Mouse (Mus musculus) gastrocnemius, postnatal 4 days (tissue): Measurements from ENCODE around the gene Rab30. TPM values are rescaled to one million over a fixed set of nuclear protein-coding genes. Genes with fewer than 3 reads are reported as not detected.
"Not testable (repeated sequence)": the region's sequence is repeated elsewhere in the genome, so short reads cannot be mapped to it uniquely, and the experiment has no call there.

ENCODE experiments used
- DNase-seq, 2 experiments: peaks; one replicate each; pipeline ENCODE4 v3.0.0; 2021 to 2022; ENCODE audit warnings: low spot score in 2 of 2, mixed read lengths in 2 of 2
- long read RNA-seq, 2 experiments: library from polyadenylated mRNA; stranded (forward); transcript quantifications; one replicate each; pipeline ENCODE4 v2.0.0; 2021
- total RNA-seq, 2 experiments: library from RNA; stranded (reverse); gene quantifications; 2 replicates each; pipeline ENCODE4 v1.2.3; 2021

Rab30 gene
- 10 to 100 TPM; 10.0 to 12.8 TPM for total RNA-seq
- long read RNA-seq, experiment 1, full-length matches to known transcripts = 1 of 5 reads
- long read RNA-seq, experiment 1, partial matches to known transcripts = 0 of 5 reads
- long read RNA-seq, experiment 1, other reads (novel, unspliced or antisense) = 4 of 5 reads
- long read RNA-seq, experiment 2, full-length matches to known transcripts = 3 of 9 reads
- long read RNA-seq, experiment 2, partial matches to known transcripts = 0 of 9 reads
- long read RNA-seq, experiment 2, other reads (novel, unspliced or antisense) = 6 of 9 reads

DNA sequence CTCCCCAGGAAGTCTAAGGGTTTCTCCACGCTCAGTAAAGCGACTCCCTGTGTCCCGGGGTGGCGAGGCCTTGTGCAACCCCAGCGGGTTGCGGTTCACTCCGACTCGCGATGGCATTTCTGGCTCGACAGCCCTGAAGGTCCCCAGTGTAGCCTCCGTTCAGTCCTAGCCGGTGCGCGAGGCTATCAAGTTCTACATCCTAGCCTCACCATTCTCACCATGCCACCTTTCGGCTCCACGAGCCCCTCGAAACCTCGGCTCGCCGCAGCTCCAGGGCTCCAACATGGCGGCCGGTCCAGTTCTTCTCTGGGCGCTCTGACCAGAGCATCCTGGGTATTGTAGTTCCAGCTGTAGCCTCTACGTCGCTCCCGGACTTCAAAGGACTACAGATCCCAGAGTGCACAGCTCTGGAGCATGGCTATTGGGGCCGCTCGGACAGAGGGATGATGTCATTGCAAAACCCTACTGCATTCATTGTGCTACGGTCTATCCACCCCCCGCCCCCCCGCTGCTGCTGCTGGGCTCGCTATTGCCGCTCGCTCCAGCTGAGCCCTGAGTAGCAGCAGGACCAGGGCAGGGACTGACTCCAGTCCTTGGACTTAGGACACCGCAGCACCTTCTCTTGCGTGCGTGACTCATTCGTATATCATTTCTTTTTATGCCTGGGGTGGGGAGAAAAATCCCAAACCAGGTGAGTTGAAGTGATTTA is at the start of gene Rab30:
Gene Rab30 (plus strand): TSS at position 452 of the 709 bp plus-strand sequence.
- DNase-seq = peak; percentile 76 to 90

GRCm38 (mm10) chr7:92696395-92696794 is 45.0 kb upstream of the Rab30 start:
- DNase-seq = no peak

GRCm38 (mm10) chr7:92698770-92699169 is 42.6 kb upstream of the Rab30 start:
- DNase-seq = no peak

GRCm38 (mm10) chr7:92703661-92704060 is 37.7 kb upstream of the Rab30 start:
- DNase-seq = no peak

DNA sequence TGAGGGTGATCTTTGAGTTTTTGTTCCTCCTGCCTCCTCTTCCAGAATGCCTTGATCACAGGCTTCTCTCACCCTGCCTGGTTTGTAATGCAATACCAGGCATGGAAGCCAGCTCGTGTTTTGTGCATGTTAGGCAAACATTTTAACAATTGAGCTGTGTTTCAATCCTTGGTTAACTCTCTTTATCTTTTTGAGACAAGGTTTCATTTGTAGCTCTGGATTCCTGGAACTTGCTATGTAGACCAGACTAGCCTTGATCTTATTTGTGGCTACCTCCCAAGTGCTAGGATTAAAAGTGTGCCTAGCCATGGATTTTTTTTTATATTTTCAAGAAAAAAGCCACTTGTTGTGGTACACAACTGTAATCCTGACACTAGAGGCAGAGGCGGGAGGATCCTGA is 35.9 kb upstream of the Rab30 start:
- no peak for DNase-seq

- no peak for DNase-seq
These were observed 34.7 kb upstream of the Rab30 start for GRCm38 (mm10) chr7:92706711-92707110.

DNA sequence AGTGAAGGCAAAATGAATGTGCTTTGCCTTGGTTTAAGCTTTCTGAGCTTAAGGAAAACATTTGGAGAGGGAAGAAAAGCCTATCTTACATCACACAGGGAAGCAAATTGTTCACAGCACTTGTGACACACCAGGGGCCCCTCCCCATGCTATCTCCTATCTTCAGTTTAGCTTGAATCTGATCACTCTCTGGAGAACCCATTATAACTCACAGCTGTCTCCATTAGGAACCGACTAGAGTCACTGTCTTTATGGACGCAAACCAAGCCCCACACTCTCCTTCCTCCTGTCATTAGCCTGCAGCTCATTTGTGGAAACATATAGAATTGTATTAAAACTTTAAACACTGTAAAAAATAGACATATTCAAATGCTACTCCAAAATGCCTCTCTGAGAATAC is 31.8 kb upstream of the Rab30 start:
- DNase-seq = no peak

- no peak for DNase-seq
These were observed 29.8 kb upstream of the Rab30 start for GRCm38 (mm10) chr7:92711593-92711992.

DNA sequence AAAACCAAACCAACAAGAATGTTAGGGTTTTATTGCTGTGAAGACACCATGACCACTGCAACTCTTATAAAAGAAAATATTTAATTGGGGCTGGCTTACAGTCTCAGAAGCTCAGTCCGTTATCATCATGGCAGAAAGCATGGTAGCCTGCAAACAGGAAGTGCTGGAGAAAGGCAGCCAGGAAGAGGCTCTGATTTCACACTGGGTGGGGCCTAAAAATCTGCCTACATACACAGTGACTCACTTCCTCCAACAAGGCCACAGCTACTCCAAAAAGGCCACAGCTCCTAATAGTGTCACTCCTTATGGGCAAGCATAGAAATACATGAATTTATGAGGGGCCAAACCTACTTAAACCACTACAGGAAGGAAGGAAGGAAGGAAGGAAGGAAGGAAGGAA is 26.3 kb upstream of the Rab30 start:
- no peak for DNase-seq

DNA sequence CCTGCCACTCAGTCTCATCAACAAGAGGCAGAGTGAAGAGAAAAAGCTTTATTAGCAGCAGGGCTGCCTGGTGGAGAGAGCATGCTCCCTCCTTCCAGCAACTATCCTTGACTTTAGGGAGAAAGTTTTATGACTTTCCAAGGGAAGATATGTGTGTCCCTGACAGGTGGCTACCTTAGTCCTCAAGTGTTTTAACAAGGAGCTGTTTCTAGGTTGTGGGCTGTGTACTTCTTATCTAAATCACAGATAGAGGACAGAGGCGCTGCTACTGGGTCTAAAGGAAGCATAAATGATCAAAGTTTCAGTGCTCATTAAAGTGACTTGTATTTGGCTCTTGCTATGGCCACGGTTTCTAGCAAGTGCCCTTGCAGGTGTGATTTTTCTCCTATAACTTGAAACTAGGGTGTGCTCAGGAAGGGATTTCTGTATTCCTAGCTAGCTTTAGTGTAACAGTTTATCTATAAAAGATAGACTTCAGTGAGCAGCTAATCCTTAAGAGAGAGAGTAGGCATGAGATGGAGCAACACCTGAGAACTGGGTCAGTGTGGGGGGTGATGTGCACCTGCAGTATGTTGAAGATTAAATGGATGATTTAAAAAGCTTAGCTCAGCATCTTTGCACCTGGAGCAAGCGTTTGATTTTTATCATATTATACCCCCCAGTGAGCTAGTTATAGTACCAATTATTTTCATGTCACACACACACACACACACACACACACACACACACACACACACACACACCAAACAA is 21.1 kb upstream of the Rab30 start:
- no peak for DNase-seq

DNA sequence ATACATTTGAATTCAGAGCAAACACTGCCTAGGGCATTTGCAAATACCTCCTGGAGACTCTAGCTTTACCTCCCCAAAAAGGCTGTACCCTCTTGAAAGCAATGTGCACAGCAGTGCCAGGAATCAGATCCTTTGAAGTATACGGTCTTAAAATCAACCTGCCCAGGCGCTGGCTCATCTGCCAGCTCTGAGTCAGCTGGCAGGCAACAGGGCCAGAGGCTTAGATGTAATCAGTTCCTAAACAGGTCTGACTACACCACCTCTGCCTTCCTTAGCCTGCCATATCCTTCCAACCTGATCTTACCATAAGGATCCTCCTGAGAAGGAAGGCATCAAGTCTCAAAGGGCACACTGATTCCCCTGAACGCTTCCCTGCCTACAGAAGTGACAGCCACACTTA is 17.7 kb upstream of the Rab30 start:
- DNase-seq = no peak

- no peak for DNase-seq
These were observed 17.1 kb upstream of the Rab30 start for GRCm38 (mm10) chr7:92724261-92724660.

DNA sequence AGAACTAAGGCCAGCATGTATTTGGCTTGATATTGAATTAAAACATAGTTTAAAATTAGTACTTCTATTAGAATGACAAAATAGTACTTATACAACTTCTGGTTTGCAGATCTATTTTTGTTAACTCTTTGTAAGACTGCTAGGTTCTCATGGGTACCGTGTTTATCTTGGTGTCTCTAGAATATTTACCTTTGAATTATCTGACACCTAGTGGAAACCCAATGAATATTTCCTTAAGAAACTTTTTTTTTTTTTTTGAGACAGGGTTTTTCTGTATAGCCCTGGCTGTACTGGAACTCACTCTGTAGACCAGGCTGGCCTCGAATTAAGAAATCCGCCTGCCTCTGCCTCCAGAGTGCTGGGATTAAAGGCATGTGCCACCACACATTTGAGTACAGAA is 11.8 kb upstream of the Rab30 start:
- not testable (repeated sequence) for DNase-seq

DNA sequence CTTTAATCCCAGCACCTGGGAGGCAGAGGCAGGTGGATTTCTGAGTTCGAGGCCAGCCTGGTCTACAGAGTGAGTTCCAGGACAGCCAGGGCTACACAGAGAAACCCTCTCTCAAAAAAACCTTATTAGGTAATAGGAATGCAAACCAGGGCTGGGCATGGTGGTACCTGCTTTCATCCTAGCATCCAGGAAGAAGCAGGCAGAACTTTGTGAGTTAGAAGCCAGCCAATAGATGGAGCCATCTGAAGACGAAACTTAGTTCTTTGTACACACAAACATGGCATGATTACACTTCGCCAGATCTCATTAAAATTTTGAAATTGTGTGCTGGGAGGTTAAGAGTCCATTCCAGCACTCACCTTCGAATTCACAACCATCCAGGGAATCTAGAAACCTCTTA is 10.9 kb upstream of the Rab30 start:
- no peak for DNase-seq

DNA sequence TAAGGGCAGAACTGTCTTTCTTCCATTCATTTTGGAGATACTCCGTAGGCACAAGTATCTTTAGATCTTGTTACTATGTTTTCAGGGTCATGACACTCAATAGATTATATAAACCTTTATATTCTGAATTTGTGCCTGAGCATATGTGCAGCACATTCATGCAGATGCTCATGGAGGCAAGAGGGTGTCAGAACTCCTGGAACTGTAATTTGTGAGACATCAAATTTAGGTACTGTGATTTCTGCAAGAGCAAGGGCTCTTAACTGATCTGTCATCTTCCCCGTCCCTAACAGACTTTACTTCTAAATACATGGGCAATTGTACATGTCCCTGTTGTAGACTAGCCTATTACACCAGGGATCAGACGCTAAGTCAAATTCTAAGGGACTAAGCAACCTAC is 10.4 kb upstream of the Rab30 start:
- no peak for DNase-seq

DNA sequence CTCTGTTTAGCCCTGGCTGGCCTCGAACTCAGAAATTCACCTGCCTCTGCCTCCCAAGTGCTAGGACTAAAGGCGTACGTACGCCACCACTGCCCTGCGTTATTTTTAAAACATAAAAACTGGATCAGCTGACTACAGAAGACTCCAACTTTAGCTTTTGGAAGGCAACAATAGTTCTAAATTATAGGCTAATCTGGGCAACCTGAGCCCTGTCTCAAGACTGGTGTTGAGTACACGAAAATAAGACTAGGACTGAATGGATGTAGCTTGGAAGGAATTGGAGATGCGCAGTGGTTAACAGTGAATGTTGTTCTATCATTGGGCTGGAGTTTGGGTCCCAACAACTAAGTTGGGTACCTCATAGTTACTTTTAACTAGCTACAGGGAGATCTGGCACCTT is 9.3 kb upstream of the Rab30 start:
- no peak for DNase-seq

DNA sequence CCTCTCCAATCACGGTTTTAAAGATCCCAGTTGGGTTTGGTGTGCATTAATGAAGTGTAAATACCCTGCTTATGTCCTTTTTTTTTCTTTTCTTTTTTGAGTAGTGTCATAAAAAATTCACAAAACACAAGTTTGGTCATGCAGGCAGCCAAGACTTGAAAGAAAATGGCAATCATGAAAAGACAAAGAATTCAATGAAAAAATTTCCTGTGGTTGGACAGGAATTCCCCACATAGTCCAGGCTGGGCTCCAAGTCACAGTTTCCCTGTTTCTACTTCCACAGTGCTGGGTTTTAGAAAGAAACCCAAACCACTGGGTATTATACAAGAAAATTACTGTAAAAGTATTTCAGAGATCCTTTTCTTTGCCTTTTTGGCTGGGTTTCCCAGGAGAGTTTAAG is 3.8 kb upstream of the Rab30 start:
- DNase-seq = no peak

DNA sequence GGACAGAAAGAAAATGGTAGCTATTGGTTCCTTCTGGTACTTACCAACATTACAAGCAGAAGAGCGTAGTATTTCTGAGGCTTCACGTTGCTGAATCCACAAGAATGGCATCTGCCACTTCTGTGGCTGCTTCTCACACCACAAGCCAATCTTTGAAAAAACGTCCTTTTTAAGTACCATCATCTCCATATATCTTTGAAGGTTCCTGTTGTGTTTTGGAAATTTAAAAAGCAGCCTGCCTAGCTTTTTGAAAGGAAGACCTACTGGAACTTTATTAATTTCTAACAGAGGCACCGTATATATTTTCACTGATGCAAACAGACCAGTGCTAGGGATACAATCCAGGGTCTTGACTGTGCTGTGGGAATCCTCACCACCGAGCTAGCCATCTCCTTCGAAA is 1.4 kb upstream of the Rab30 start:
- DNase-seq = no peak

- DNase-seq = no peak
These were observed 840 bp upstream of the Rab30 start for GRCm38 (mm10) chr7:92740411-92741115.

- peak in 1 of 2 experiments; percentile 22 for DNase-seq
These were observed 452 bp downstream of the Rab30 start for GRCm38 (mm10) chr7:92741861-92742249.

DNA sequence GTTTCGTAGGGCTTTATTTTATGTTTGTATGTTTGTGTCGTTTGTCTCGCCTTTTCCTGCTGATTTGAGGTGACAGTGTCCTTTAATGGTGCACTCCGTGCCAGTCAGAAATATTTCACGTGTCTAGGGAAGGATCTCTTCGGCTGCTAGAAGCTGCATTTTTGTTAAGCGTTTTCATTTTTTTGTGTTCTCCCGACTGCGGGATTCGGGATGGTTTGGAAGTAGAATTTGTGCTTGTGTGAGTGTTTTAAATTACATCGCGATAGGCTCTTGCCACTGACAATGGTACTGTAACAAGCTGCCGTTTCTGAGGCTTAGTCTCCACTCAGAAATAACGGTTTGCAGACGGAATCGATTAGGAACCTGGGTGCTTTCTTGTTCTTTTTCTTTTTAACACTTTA is 938 bp downstream of the Rab30 start:
- peak in 1 of 2 experiments; percentile 11 for DNase-seq

GRCm38 (mm10) chr7:92742774-92743173 is 1.4 kb downstream of the Rab30 start:
- DNase-seq = peak in 1 of 2 experiments; percentile 31
